Mouse (Mus musculus) midbrain, embryonic 15.5 days (tissue): ENCODE results near the gene Parp16. TPM values are rescaled to one million over a fixed set of nuclear protein-coding genes. Genes with fewer than 3 reads are reported as not detected.

Experiments
- ATAC-seq: fragments of 200-750 bp; cut with Nextera tagmentation; replicated peaks from 2 replicates; pipeline ENCODE4 v1.8.0; 2017; ENCODE audit warnings: moderate TSS enrichment
- H3K27ac ChIP-seq: fragments of 300-500 bp; sonication (generic); 2 replicates; pipeline ENCODE4 v1.5.1; 2015; ENCODE audit warnings: mild to moderate bottlenecking, inconsistent platforms
- H3K27me3 ChIP-seq: fragments of 300-500 bp; sonication (generic); replicated peaks from 2 replicates; pipeline ENCODE4 v1.6.1; 2015; ENCODE audit warnings: inconsistent platforms
- H3K36me3 ChIP-seq: fragments of 300-500 bp; sonication (generic); replicated peaks from 2 replicates; pipeline ENCODE4 v1.6.1; 2015; ENCODE audit warnings: inconsistent platforms
- H3K4me1 ChIP-seq: fragments of 300-500 bp; sonication (generic); 2 replicates; pipeline ENCODE4 v1.6.1; 2015; ENCODE audit warnings: inconsistent platforms
- H3K4me2 ChIP-seq: fragments of 300-500 bp; sonication (generic); 2 replicates; pipeline ENCODE4 v1.6.1; 2015; ENCODE audit warnings: inconsistent platforms, mild to moderate bottlenecking, moderate library complexity
- H3K4me3 ChIP-seq: fragments of 300-500 bp; sonication (generic); 2 replicates; pipeline ENCODE4 v1.5.1; 2015; ENCODE audit warnings: mild to moderate bottlenecking, inconsistent platforms
- H3K9ac ChIP-seq: fragments of 300-500 bp; sonication (generic); 2 replicates; pipeline ENCODE4 v1.6.1; 2015; ENCODE audit warnings: mild to moderate bottlenecking, inconsistent platforms
- H3K9me3 ChIP-seq: fragments of 300-500 bp; sonication (generic); 2 replicates; pipeline ENCODE4 v1.6.1; 2016; ENCODE audit warnings: inconsistent platforms
- WGBS: fragments of 180-500 bp; shearing (Covaris S2); methylation state at CpG from one replicate; pipeline ENCODE4 v1.1.7; 2015; ENCODE audit warnings: mixed read lengths; 5-methylcytosine and 5-hydroxymethylcytosine counted together
- polyA plus RNA-seq: library from polyadenylated mRNA; unstranded; fragments of >200 nt; fragmentation: Nextera tagmentation; extraction: Ambion mirVana; gene quantifications from 2 replicates; pipeline ENCODE4 v1.2.1, GENCODE M21; 2015

Parp16 gene
- polyA plus RNA-seq, result 6.8 and 7.6 TPM in 2 replicates

- H3K9ac ChIP-seq, result peak within 1 kb of the TSS; percentile 10; the same call in 1 of the 2 replicates
- H3K9me3 ChIP-seq, result no peaks in the 10 kb centered on the region
- H3K27me3 ChIP-seq, result no peaks in the 10 kb centered on the region
- H3K4me1 ChIP-seq, result peaks cover 21% of the 10 kb centered on the region
- WGBS, result 82% methylated on average over 4 of the region's 4 CpGs
- H3K27ac ChIP-seq, result peak within 1 kb of the TSS; percentile 83
- H3K4me3 ChIP-seq, result no peak within 1 kb of the TSS
- H3K4me2 ChIP-seq, result peak within 1 kb of the TSS; percentile 38; the same call in 1 of the 2 replicates
- no peak for ATAC-seq
- no peaks in the 10 kb centered on the region for H3K36me3 ChIP-seq
Measured at GRCm38 (mm10) chr9:65195053-65195452, at the start of gene Parp16. TSS of gene Parp16 (plus strand) at chr9:65195353.

- Histone ChIP-seq H3K36me3 (no peaks in the 10 kb centered on the region), H3K27me3 (no peaks in the 10 kb centered on the region), H3K9me3 (no peaks in the 10 kb centered on the region), H3K4me2 (no peak overlapping the region), H3K4me1 (peaks cover 33% of the 10 kb centered on the region), H3K27ac (0 out of 2 replicates have a peak overlapping the region, but pooled peaks have one; percentile 21), H3K4me3 (no peak overlapping the region), H3K9ac (no peak overlapping the region)
- WGBS, result 49% methylated on average over 5 of the region's 5 CpGs
- ATAC-seq, result no peak
Measured at GRCm38 (mm10) chr9:65146001-65146400, 49.2 kb upstream of the Parp16 start.

- Histone ChIP-seq H3K4me1 (peaks cover 28% of the 10 kb centered on the region), H3K9ac (no peak overlapping the region)
- WGBS, result 80% methylated on average over 7 of the region's 7 CpGs
Measured at GRCm38 (mm10) chr9:65148507-65148906, 46.6 kb upstream of the Parp16 start.

GRCm38 (mm10) chr9:65152711-65153330, 42.3 kb upstream of the Parp16 start:
- peak; percentile 55; the same call in 1 of the 2 replicates for ATAC-seq
- Histone ChIP-seq H3K9ac (no peak overlapping the region), H3K4me1 (peaks cover 41% of the 10 kb centered on the region), H3K9me3 (no peaks in the 10 kb centered on the region), H3K4me2 (no peak overlapping the region), H3K27me3 (no peaks in the 10 kb centered on the region), H3K27ac (peak overlapping the region; percentile 75), H3K4me3 (no peak overlapping the region), H3K36me3 (no peaks in the 10 kb centered on the region; the same call in 1 of the 2 replicates)
- WGBS, result 20% methylated on average over 6 of the region's 6 CpGs

More at GRCm38 (mm10) chr9:65148507-65148906, 46.6 kb upstream of the Parp16 start:
- Histone ChIP-seq H3K9me3 (no peaks in the 10 kb centered on the region), H3K27me3 (no peaks in the 10 kb centered on the region), H3K4me2 (no peak overlapping the region), H3K4me3 (no peak overlapping the region), H3K36me3 (no peaks in the 10 kb centered on the region), H3K27ac (no peak overlapping the region)
- ATAC-seq, result no peak

- Histone ChIP-seq H3K36me3 (no peaks in the 10 kb centered on the region; the same call in 1 of the 2 replicates), H3K27me3 (no peaks in the 10 kb centered on the region), H3K4me2 (no peak overlapping the region), H3K4me3 (no peak overlapping the region), H3K9ac (no peak overlapping the region), H3K4me1 (peaks cover 39% of the 10 kb centered on the region), H3K27ac (peak overlapping the region; percentile 75), H3K9me3 (no peaks in the 10 kb centered on the region)
- peak; percentile 72 for ATAC-seq
- WGBS, result 3% methylated on average over 5 of the region's 5 CpGs
Measured at GRCm38 (mm10) chr9:65153331-65153711, 41.8 kb upstream of the Parp16 start.

- Histone ChIP-seq H3K27me3 (no peaks in the 10 kb centered on the region), H3K4me2 (no peak overlapping the region), H3K4me3 (no peak overlapping the region), H3K36me3 (no peaks in the 10 kb centered on the region; the same call in 1 of the 2 replicates), H3K9me3 (no peaks in the 10 kb centered on the region), H3K9ac (no peak overlapping the region), H3K27ac (0 out of 2 replicates have a peak overlapping the region, but pooled peaks have one; percentile 6), H3K4me1 (peaks cover 43% of the 10 kb centered on the region)
- no peak for ATAC-seq
- WGBS, result 75% methylated on average over 9 of the region's 9 CpGs
Measured at GRCm38 (mm10) chr9:65154692-65155455, 40.3 kb upstream of the Parp16 start.

GRCm38 (mm10) chr9:65156604-65157003, 38.5 kb upstream of the Parp16 start:
- WGBS, result 5% methylated on average over 8 of the region's 8 CpGs
- no peaks in the 10 kb centered on the region for H3K27me3 ChIP-seq
- H3K4me2 ChIP-seq, result peak overlapping the region; percentile 24
- H3K9ac ChIP-seq, result no peak overlapping the region; the same call in 1 of the 2 replicates
- no peaks in the 10 kb centered on the region; the same call in 1 of the 2 replicates for H3K36me3 ChIP-seq
- no peak overlapping the region for H3K4me3 ChIP-seq
- H3K9me3 ChIP-seq, result no peaks in the 10 kb centered on the region
- peaks cover 56% of the 10 kb centered on the region for H3K4me1 ChIP-seq
- 0 out of 2 replicates have a peak, but pooled peaks have one; percentile 43 for ATAC-seq
- peak overlapping the region; percentile 56 for H3K27ac ChIP-seq

GRCm38 (mm10) chr9:65157631-65158030, 37.5 kb upstream of the Parp16 start:
- no peak overlapping the region for H3K27ac ChIP-seq
- ATAC-seq, result no peak
- WGBS, result 49% methylated on average over 6 of the region's 6 CpGs
- peaks cover 64% of the 10 kb centered on the region for H3K4me1 ChIP-seq
- no peaks in the 10 kb centered on the region; the same call in 1 of the 2 replicates for H3K36me3 ChIP-seq
- no peak overlapping the region for H3K9ac ChIP-seq
- H3K4me2 ChIP-seq, result no peak overlapping the region
- H3K27me3 ChIP-seq, result no peaks in the 10 kb centered on the region
- H3K4me3 ChIP-seq, result no peak overlapping the region
- no peaks in the 10 kb centered on the region for H3K9me3 ChIP-seq

- Histone ChIP-seq H3K4me1 (peaks cover 52% of the 10 kb centered on the region), H3K27me3 (no peaks in the 10 kb centered on the region), H3K36me3 (no peaks in the 10 kb centered on the region), H3K27ac (no peak overlapping the region), H3K9ac (no peak overlapping the region), H3K4me3 (no peak overlapping the region), H3K9me3 (no peaks in the 10 kb centered on the region), H3K4me2 (no peak overlapping the region)
- 18% methylated on average over 4 of the region's 4 CpGs for WGBS
- no peak for ATAC-seq
Measured at GRCm38 (mm10) chr9:65161188-65161587, 34.0 kb upstream of the Parp16 start.

- Histone ChIP-seq H3K9ac (no peak overlapping the region), H3K27ac (peak overlapping the region; percentile 81), H3K9me3 (no peaks in the 10 kb centered on the region), H3K4me3 (peak overlapping the region; percentile 43; the same call in 1 of the 2 replicates), H3K4me1 (peaks cover 45% of the 10 kb centered on the region), H3K36me3 (no peaks in the 10 kb centered on the region), H3K4me2 (peak overlapping the region; percentile 77), H3K27me3 (no peaks in the 10 kb centered on the region)
- WGBS, result 11% methylated on average over 8 of the region's 8 CpGs
- no peak for ATAC-seq
Measured at GRCm38 (mm10) chr9:65161881-65162280, 33.3 kb upstream of the Parp16 start.

GRCm38 (mm10) chr9:65162711-65163639, 32.2 kb upstream of the Parp16 start:
- Histone ChIP-seq H3K9ac (peak overlapping the region; percentile 59), H3K27me3 (no peaks in the 10 kb centered on the region), H3K4me3 (peak overlapping the region; percentile 43), H3K9me3 (no peaks in the 10 kb centered on the region), H3K27ac (peak overlapping the region; percentile 81), H3K4me2 (peak overlapping the region; percentile 77), H3K36me3 (no peaks in the 10 kb centered on the region), H3K4me1 (peaks cover 35% of the 10 kb centered on the region)
- under 1% methylated on average over 61 of the region's 69 CpGs for WGBS
- peak; percentile 88 for ATAC-seq
